Mouse (Mus musculus) brain, embryonic 14.5 days (tissue): ENCODE data around the gene Adgra1. TPM values are rescaled to one million over a fixed set of nuclear protein-coding genes. Genes with fewer than 3 reads are reported as not detected.

Experiments
- DNase-seq: peaks from one replicate; pipeline ENCODE4 v3.0.0-alpha.2; 2011; ENCODE audit warnings: low read depth
- CTCF ChIP-seq: fragments of 200-500 bp; IDR thresholded peaks from 2 replicates; pipeline ENCODE4 v1.5.1; 2012; ENCODE audit warnings: inconsistent platforms, mild to moderate bottlenecking, moderate library complexity, borderline replicate concordance; ENCODE audit not compliant: insufficient read depth, insufficient read length; ENCODE audit errors: extremely low read depth
- POLR2A ChIP-seq: fragments of 200-500 bp; IDR thresholded peaks from 2 replicates; pipeline ENCODE4 v1.6.1; 2012; ENCODE audit warnings: mild to moderate bottlenecking, inconsistent platforms, borderline replicate concordance; ENCODE audit not compliant: poor library complexity, insufficient read depth, insufficient read length, severe bottlenecking; ENCODE audit errors: extremely low read depth
- polyA plus RNA-seq: library from polyadenylated mRNA; depleted of rRNA; stranded (reverse); fragments of >200 nt; gene quantifications from 2 replicates; pipeline ENCODE4 v1.2.3, GENCODE M21; 2012; rRNA removed

Gene Adgra1
- polyA plus RNA-seq: 6.7 and 13.4 TPM in 2 replicates

DNA sequence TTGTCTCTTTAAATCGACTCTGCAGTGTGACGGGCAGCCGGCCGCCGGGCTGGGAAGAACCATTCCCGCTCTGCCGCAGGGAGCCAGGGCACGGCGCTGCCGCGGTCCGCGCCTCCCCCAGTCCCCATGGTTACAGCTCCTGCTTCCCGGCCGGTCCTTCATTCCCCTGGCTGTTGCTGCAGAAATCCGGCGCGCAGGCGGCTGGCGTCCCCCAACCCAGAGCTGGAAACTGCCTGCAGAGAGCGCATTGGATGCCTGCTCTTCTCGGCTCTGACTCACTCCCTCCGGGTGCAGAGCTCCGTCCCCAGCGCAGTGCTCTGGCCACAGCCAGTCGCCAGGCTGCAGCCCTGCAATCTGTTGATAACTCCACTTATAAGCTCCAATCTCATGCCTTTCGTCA lies at the start of gene Adgra1:
Gene Adgra1 (plus strand): TSS at position 139 of the 400 bp plus-strand sequence.
- peak; percentile 96 for DNase-seq
- TF ChIP-seq CTCF (no peak), POLR2A (no peak)

DNA sequence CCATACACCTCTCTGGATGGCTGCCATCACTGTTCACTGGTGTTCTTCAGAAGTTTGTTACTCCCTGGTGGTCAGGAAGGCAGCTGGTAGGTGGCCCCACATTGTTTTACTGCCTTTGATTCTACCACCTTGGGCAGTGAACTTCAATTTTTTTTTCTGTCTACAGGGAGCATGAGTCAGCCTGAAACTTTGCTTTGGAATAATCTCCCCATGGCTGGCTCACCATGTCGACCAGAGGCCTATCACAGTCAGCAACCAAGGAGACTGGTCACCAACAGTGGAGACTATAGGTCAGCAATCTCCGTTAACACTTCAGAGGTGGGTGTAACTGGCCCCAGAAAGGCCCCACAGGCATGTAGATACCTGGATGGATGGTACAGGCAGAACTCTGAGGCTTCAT lies 46.6 kb upstream of the Adgra1 start:
- no peak for TF ChIP-seq POLR2A
- no peak for TF ChIP-seq CTCF
- no peak for DNase-seq

DNA sequence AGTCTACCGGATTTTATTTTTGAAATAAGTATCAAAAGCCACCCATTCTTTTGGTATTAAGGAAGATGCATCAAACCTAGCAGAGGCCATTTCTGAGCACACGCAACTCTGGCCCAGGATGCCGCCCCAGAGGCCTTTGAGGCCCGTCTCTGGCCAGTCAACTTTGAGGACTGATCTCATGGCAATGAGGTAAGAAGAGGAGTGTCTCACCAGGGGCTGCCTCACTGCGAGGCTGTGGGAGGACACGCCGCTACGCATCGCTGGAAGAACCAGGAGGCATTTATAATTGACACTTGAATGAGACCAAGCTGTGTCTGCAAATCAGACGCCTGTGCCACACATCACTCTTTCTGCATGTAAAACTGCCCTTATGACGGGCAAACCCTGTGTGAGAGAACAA lies 45.0 kb upstream of the Adgra1 start:
- peak; percentile 40 for DNase-seq
- TF ChIP-seq POLR2A (no peak), CTCF (no peak)

DNA sequence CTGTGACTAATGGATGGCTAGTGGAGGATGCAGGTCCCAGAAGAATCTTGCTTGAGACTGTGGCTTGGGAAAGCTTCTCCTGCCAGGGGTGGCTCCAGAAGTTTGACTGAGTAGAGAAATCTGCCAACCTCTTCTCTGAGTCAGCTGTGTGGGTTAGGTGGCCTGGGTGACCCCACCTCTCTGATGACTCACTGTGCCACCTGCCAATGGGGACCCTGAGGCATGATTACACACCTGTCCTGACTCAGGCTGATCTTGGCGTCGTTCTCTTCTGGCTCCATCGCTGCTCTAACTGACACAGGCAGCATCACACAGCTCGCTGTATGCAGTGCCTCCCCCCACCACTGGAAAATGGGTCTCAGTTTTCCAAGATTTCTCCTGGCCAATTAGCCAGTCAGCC lies 44.3 kb upstream of the Adgra1 start:
- TF ChIP-seq CTCF: no peak
- no peak for TF ChIP-seq POLR2A
- no peak for DNase-seq

DNA sequence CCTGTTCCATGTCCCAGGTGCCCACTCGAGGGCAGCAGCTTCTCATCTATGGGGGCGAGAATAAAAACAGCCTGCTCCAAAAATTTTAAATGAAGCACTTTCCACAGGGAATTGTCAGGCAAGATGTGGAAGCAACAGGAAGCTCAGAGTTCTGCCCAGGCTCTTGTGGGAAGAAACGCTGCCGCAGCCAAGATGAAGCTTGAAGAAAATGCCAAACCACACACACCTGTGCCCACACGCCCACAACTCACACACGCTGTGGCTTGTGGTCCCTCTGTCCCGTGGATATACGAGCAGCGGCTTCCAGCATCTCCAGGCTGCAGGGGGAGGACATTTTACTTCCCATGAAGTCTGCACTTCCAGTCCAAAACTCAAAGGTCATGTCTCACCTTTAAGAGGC lies 42.4 kb upstream of the Adgra1 start:
- DNase-seq: no peak
- TF ChIP-seq CTCF (no peak), POLR2A (no peak)

DNA sequence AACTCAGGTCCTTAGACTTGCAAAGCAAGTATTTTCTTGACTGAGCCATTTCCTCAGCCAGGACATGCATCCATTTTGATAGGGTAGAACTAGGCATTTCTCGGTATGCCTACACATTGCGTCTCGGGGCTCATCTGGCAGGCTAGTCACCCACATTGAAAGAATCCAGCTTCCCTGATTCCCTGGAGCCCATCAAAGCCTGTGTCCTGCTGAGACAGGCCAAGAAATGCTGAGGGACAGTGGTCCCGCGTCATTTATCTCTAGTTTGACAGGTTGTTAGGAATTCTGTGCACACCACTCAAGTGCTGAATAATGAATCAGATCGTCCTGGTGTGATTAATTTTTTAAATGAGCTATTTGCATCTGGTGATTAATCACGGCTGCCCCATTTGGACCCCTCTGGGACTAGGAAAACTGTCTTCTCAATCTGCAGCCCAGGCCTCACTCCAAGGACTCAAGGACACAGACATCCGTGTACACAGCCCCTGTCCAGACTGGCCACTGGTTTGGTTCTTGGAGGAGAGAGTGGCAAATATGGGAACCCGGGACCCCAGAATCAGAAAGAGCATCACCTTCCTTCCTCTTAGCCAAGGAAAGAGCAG lies 38.9 kb upstream of the Adgra1 start:
- TF ChIP-seq CTCF (no peak), POLR2A (no peak)
- DNase-seq: peak; percentile 67

DNA sequence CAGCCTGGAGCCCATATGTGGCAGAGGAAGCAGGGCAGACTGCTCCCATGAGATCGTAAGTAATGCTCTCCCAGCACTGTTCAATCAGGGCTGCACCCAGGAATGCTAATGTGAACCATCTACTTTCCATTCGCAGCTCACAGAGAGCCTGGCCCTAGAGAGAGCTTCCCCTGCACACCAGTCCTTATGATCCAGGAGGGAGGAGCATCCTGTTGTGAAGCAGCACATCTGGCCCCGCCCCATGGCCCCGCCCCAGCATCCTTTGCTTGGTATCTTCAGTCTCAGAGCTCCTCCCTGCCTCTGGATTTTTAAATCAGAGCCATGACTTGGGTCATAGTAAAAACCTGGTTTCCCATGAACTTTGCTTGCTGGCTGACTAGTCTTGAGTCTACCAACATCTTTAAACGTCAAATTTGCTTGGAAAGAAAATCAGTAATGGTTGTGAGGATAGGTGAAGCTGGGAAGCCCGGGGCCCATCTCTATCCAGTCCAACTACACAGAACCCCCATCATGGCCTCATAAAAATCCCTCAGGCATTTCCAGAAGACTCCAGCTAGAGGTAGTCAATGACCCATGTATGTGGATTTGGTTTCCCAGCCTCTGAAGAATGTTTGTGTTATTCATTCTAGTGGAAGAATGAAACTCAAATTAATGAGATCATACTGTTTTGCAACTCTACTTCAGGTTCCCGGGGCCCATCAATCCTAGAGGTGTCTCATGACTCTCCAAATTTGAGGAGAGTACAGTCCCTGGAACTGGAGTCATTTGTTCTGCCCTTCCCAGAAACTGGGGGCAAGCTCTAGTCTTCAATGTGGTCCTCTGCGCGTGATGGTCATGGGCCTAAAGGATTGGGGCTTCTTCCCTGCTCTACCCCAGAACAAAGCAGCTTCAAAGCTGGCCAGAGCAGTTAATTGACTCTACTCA lies 36.5 kb upstream of the Adgra1 start:
- no peak for TF ChIP-seq CTCF
- TF ChIP-seq POLR2A: no peak
- no peak for DNase-seq

DNA sequence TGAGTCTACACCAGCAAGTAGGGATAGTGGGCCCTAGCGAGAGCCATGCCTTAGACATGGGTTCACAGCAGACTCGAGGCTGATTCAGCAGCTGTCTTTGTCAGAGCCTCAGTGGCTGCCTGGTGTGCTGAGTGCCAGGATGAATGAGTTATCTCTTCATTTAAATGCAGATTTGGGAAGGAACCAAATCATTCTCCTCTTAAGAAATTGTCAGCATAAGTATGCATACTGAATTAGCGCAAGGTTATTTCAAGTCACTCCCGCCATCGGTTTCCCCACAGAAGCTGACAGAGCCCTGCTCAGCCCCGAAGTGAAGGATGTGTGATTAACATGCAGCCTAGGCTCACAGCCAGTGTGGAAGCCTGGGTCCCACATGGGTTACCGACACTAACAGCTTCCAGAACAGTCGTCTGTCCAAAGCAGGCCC lies 27.8 kb upstream of the Adgra1 start:
- peak; percentile 76 for DNase-seq
- TF ChIP-seq POLR2A (no peak), CTCF (no peak)

DNA sequence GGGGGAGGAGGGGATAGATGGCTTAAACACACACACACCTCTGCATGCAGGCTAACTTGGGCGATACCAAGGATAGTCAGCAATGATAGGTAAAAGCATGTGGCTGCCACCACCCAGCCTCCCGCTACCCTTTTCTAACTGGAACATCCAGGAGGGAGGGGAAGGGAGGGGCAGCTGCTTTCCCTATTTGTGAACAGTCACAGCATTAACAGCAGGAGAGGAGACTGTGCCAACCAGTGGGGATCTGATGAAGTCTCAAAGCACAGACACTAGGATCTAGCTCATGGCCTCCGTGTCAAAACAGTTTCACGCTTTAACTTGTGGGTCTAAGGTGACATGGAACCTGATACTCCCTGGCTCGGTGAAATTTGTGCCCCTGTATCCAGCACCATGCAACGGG lies 23.9 kb upstream of the Adgra1 start:
- no peak for DNase-seq
- TF ChIP-seq CTCF (no peak), POLR2A (no peak)

DNA sequence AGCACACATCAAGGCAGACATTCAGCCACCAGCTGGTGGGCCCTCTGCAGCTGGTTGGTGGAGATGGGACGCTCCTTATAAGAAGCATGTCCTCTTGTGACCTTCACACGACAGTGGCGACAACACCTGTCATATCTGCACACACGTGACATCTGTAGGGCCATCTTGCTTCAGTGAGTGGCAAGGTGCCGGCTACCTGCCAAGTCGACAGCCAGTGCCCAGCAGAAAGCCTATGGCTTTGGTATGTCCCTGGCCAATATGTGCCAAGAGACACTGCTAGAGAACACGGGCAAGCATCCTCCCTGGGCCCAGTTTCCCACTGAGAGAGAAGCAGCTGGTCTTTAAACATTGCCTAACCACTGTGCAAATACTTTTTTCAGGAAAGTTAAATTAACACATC lies 22.3 kb upstream of the Adgra1 start:
- DNase-seq: no peak
- no peak for TF ChIP-seq CTCF
- TF ChIP-seq POLR2A: no peak

DNA sequence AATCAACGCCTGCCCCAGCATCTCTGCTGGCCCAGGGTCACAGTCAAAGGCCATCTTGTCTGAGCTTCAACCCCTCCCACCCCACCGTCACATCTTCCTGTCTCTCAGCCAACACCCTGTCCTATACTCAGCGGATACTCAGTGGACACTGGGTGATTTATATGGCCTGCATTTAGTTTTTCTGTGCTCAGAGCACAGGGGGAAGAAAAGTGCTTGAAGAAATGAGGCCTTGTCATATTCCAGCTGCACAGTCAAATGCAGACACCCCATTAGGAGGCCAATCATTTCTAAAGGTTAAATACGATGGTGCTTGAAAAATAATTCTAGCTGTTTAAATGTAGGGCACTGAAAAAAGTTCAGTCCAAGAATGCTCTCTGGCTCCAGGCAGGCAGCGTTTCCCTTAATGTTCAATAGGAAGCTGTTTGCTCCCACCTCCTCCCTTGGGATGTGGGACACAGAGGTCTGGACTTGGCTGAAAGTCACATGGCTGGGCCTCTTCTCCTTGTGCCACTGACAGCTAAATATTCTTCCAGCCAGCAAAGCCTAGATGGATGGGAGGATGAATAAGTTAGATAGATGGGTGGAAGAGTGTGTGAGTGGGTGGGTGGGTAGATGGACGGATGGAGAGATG lies 20.3 kb upstream of the Adgra1 start:
- no peak for DNase-seq
- TF ChIP-seq CTCF (no peak), POLR2A (no peak)

DNA sequence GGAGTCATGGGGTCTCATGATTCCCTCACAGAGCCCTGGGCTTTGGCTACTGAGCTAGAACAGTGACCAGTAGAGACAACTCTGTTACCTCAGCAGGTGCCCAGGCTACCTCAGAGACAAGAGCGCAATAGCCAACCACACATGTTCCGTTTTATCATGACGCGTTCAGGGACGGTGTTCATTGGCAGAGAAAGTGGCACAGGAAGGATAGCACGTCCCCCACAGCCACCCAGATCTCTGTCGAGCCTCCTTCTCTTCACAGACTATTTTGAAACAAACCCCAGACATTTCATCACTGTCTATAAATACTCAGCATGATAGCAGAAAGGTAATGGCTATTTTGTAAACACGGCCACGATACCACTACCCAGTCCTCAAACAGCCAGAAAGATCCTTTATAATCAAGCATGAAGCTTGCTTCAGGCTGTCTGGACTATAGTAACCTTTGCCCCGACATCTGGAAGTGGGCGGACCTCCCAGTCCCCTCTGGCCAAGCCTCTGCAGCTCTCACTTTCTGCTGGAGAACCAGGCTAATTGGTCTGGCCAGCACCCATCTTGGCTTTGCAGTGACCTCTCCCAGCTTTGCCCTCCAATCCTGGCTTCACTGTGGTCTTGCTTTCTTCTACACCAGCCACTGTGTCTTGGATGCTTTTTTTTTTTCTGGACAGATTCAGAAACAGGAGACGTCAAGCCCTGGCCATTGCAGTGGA lies 11.5 kb upstream of the Adgra1 start:
- TF ChIP-seq CTCF: no peak
- no peak for TF ChIP-seq POLR2A

More for the DNA sequence above, 11.5 kb upstream of the Adgra1 start:
- no peak for DNase-seq
